Mouse (Mus musculus): ENCODE measurements around the gene Pard3b. TPM values are rescaled to one million over a fixed set of nuclear protein-coding genes. Genes with fewer than 3 reads are reported as not detected.

The Pard3b gene
- 0.27 and 1.5 TPM in 2 replicates for polyA plus RNA-seq (2021; fragmentation: Nextera tagmentation)
- long read RNA-seq, experiment 1, partial matches to known transcripts: 0 of 3 reads
- long read RNA-seq, experiment 1, other reads (novel, unspliced or antisense): 3 of 3 reads
- long read RNA-seq, experiment 2: 0 reads

DNA sequence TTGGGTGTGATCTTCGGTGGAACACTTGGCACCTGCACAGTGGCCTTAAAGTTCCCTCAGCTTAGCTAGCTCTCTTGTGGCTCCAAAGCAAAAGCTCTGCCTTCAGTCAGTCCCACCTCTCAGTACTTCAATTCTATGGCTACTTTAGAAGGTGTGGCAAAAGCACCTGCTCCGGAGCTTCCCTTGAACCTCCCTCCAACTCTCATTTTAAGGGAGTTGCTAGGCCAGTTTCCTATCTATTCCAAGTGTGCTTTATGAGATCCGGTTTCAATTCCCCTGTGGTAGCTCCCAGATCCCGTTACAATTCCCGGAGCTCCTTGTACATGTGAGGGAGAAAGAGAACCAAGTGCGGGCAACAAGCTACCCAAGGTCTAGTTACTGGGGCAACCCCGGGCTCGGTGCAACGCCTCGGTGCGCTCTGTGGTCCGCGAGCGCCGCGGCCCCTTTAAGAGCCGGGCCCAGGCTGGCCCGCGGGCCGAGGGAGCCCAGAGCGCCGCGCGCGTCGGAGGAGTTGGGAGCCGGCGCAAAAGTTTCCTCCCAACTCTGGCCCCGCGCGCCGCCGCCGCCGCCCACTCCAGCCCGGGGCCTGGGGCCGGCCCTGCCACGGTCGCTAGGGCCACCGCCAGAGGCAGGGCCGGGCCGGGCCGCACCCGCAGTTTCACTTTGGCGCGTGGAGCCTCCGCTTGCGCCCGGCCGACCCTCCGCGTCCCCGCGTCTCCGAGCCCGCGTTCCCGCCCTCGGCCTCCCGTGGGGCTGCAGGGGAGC, at the start of gene Pard3b:
Gene Pard3b (plus strand): TSS at position 478 of the 765 bp plus-strand sequence.

